Mouse (Mus musculus): ENCODE measurements at regions not wholly inside any gene's neighbourhood (a gene's known extent, or its start where the extent isn't known, plus 50 kb on each side); places are given as distances from the start of the nearest gene placed in this dataset.
"Not testable (repeated sequence)": the region's sequence is repeated elsewhere in the genome, so short reads cannot be mapped to it uniquely, and the experiment has no call there.

GRCm38 (mm10) chr7:137648621-137649020 is 211.2 kb downstream of the Glrx3 start:
- no peak for DNase-seq (ENCODE audit: extremely low spot score)

GRCm38 (mm10) chr7:137649650-137650049 is 212.2 kb downstream of the Glrx3 start:
- DNase-seq (ENCODE audit: extremely low spot score), result no peak

- no peak for DNase-seq (ENCODE audit: extremely low spot score)
Observed at GRCm38 (mm10) chr7:137653837-137654236, 216.4 kb downstream of the Glrx3 start.

- no peak for DNase-seq (ENCODE audit: extremely low spot score)
Observed at GRCm38 (mm10) chr7:137667165-137667564, 229.8 kb downstream of the Glrx3 start.

- peak; percentile 22 for DNase-seq (ENCODE audit: extremely low spot score)
Observed at GRCm38 (mm10) chr7:137671156-137671555, 233.7 kb downstream of the Glrx3 start.

- no peak for DNase-seq (ENCODE audit: extremely low spot score)
Observed at GRCm38 (mm10) chr7:137674596-137674995, 237.2 kb downstream of the Glrx3 start.

GRCm38 (mm10) chr7:137675381-137675780 is 238.0 kb downstream of the Glrx3 start:
- DNase-seq (ENCODE audit: extremely low spot score), result no peak

- DNase-seq (ENCODE audit: extremely low spot score), result no peak
Observed at GRCm38 (mm10) chr7:137684826-137685225, 247.4 kb downstream of the Glrx3 start.

GRCm38 (mm10) chr7:137685320-137685719 is 247.9 kb downstream of the Glrx3 start:
- DNase-seq (ENCODE audit: extremely low spot score), result no peak

- no peak for DNase-seq (ENCODE audit: extremely low spot score)
Observed at GRCm38 (mm10) chr7:137696831-137697230, 259.4 kb downstream of the Glrx3 start.

GRCm38 (mm10) chr7:137698501-137698900 is 261.1 kb downstream of the Glrx3 start:
- DNase-seq (ENCODE audit: extremely low spot score), result not testable (repeated sequence)

GRCm38 (mm10) chr7:137712862-137713261 is 275.4 kb downstream of the Glrx3 start:
- DNase-seq (ENCODE audit: extremely low spot score), result no peak

- no peak for DNase-seq (ENCODE audit: extremely low spot score)
Observed at GRCm38 (mm10) chr7:137713856-137714255, 276.4 kb downstream of the Glrx3 start.

GRCm38 (mm10) chr7:137714318-137714962 is 277.0 kb downstream of the Glrx3 start:
- DNase-seq (ENCODE audit: extremely low spot score), result no peak

- no peak for DNase-seq (ENCODE audit: extremely low spot score)
Observed at GRCm38 (mm10) chr7:137715126-137715900, 277.9 kb downstream of the Glrx3 start.

GRCm38 (mm10) chr7:137723361-137724040 is 286.1 kb downstream of the Glrx3 start:
- no peak for DNase-seq (ENCODE audit: extremely low spot score)

GRCm38 (mm10) chr7:137726031-137726430 is 288.6 kb downstream of the Glrx3 start:
- DNase-seq (ENCODE audit: extremely low spot score), result no peak

GRCm38 (mm10) chr7:137735873-137736527 is 298.6 kb downstream of the Glrx3 start:
- no peak for DNase-seq (ENCODE audit: extremely low spot score)

- no peak for DNase-seq (ENCODE audit: extremely low spot score)
Observed at GRCm38 (mm10) chr7:137741702-137742101, 304.3 kb downstream of the Glrx3 start.

- DNase-seq (ENCODE audit: extremely low spot score), result no peak
Observed at GRCm38 (mm10) chr7:137742297-137742751, 304.9 kb downstream of the Glrx3 start.

- DNase-seq (ENCODE audit: extremely low spot score), result no peak
Observed at GRCm38 (mm10) chr7:137745575-137745974, 308.2 kb downstream of the Glrx3 start.

- DNase-seq (ENCODE audit: extremely low spot score), result no peak
Observed at GRCm38 (mm10) chr7:137745991-137746390, 308.6 kb downstream of the Glrx3 start.
